Mouse (Mus musculus) small intestine, adult 2 months (tissue): Measurements from ENCODE around the gene Fbp1. TPM values are rescaled to one million over a fixed set of nuclear protein-coding genes. Genes with fewer than 3 reads are reported as not detected.

ENCODE experiments used
- H3K27ac ChIP-seq: fragments of 200-500 bp; 2 replicates; pipeline ENCODE4 v1.5.1; 2012; ENCODE audit warnings: low read depth, low read length, control low read depth, inconsistent platforms; ENCODE audit not compliant: insufficient read depth
- H3K27me3 ChIP-seq: fragments of 200-500 bp; 2 replicates; pipeline ENCODE4 v1.6.1; 2012; ENCODE audit warnings: mild to moderate bottlenecking, moderate library complexity, low read length, inconsistent platforms; ENCODE audit not compliant: control insufficient read depth, insufficient read depth
- H3K36me3 ChIP-seq: fragments of 200-500 bp; 2 replicates; pipeline ENCODE4 v1.6.1; 2012; ENCODE audit warnings: mild to moderate bottlenecking, low read length, control low read depth, inconsistent platforms; ENCODE audit not compliant: control insufficient read depth, insufficient read depth
- H3K4me1 ChIP-seq: fragments of 200-500 bp; 2 replicates; pipeline ENCODE4 v1.6.1; 2012; ENCODE audit warnings: low read length, inconsistent platforms, mixed read lengths; ENCODE audit not compliant: control insufficient read depth, insufficient read depth, insufficient read length
- H3K4me3 ChIP-seq: fragments of 200-500 bp; 2 replicates; pipeline ENCODE4 v1.5.1; 2012; ENCODE audit warnings: low read depth, mild to moderate bottlenecking, control low read depth, inconsistent platforms, low read length, moderate library complexity
- CTCF ChIP-seq: fragments of 200-500 bp; IDR thresholded peaks from 2 replicates; pipeline ENCODE4 v1.5.1; 2012; ENCODE audit warnings: low read depth, mild to moderate bottlenecking, control low read depth, inconsistent platforms, low read length, moderate library complexity, mixed read lengths; ENCODE audit not compliant: insufficient replicate concordance, insufficient read length; ENCODE audit errors: extremely low read depth
- POLR2A ChIP-seq: fragments of 200-500 bp; IDR thresholded peaks from 2 replicates; pipeline ENCODE4 v1.6.1; 2012; ENCODE audit warnings: low read depth, mild to moderate bottlenecking, control low read depth, inconsistent platforms, low read length, moderate library complexity
- WGBS: fragments of 180-500 bp; shearing (Covaris S2); methylation state at CpG from one replicate; pipeline ENCODE4 v1.1.7; 2018; 5-methylcytosine and 5-hydroxymethylcytosine counted together
- polyA plus RNA-seq: library from polyadenylated mRNA; depleted of rRNA; stranded (reverse); fragments of >200 nt; gene quantifications from 2 replicates; pipeline ENCODE4 v1.2.3, GENCODE M21; 2012

Gene Fbp1
- polyA plus RNA-seq, 1 experiment, result 21.9 TPM

DNA sequence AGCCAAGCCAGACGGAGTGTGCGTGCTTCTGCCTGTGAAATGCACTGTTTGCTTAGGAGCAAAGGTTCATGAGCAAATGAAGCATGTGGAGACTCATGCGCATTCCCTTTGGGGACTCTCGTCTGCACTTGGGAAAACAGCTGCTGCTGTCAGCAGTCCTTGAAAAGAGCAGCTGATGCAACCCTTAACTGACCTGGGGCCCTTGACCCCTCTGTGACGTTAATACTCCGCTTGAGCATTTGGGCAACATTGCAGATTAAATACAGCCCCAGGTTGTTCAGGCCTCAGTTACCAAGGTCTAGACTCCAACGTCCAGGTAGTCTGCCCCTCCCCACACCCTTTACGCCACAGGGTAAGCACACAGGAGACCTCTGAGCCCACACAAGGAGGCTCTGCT, 20.1 kb upstream of the Fbp1 start:
- 14% methylated on average over 8 of the region's 8 CpGs for WGBS
- H3K27ac ChIP-seq, result peak overlapping the region; percentile 32
- no peaks in the 10 kb centered on the region for H3K36me3 ChIP-seq
- TF ChIP-seq POLR2A (0 out of 2 replicates have a peak, but pooled peaks have one; percentile 9), CTCF (no peak)
- H3K27me3 ChIP-seq, result no peaks in the 10 kb centered on the region
- H3K4me3 ChIP-seq, result no peak overlapping the region
- H3K4me1 ChIP-seq, result peaks cover 9% of the 10 kb centered on the region

- TF ChIP-seq POLR2A, result no peak
- no peak for TF ChIP-seq CTCF
- H3K4me3 ChIP-seq, result peak overlapping the region; percentile 15; the same call in 1 of the 2 replicates
- H3K36me3 ChIP-seq, result no peaks in the 10 kb centered on the region
- H3K27ac ChIP-seq, result peak overlapping the region; percentile 85
- peaks cover 9% of the 10 kb centered on the region for H3K4me1 ChIP-seq
- 29% methylated on average over 14 of the region's 14 CpGs for WGBS
- H3K27me3 ChIP-seq, result no peaks in the 10 kb centered on the region
Measured at GRCm38 (mm10) chr13:62907527-62908162, 19.6 kb upstream of the Fbp1 start.

GRCm38 (mm10) chr13:62901139-62901538, 13.1 kb upstream of the Fbp1 start:
- no peaks in the 10 kb centered on the region for H3K36me3 ChIP-seq
- H3K4me1 ChIP-seq, result no peaks in the 10 kb centered on the region
- H3K4me3 ChIP-seq, result no peak overlapping the region
- H3K27ac ChIP-seq, result no peak overlapping the region
- TF ChIP-seq CTCF (no peak), POLR2A (no peak)
- H3K27me3 ChIP-seq, result no peaks in the 10 kb centered on the region

GRCm38 (mm10) chr13:62897927-62898646, 10.0 kb upstream of the Fbp1 start:
- no peak overlapping the region for H3K27ac ChIP-seq
- WGBS, result 87% methylated on average over 4 of the region's 4 CpGs
- H3K27me3 ChIP-seq, result no peaks in the 10 kb centered on the region
- H3K4me3 ChIP-seq, result no peak overlapping the region
- TF ChIP-seq CTCF (no peak), POLR2A (no peak)
- no peaks in the 10 kb centered on the region for H3K4me1 ChIP-seq
- no peaks in the 10 kb centered on the region for H3K36me3 ChIP-seq

- Histone ChIP-seq H3K36me3 (no peaks in the 10 kb centered on the region), H3K4me3 (no peak overlapping the region), H3K27me3 (no peaks in the 10 kb centered on the region), H3K27ac (no peak overlapping the region), H3K4me1 (peaks cover 3% of the 10 kb centered on the region; the same call in 1 of the 2 replicates)
- 59% methylated on average over 9 of the region's 9 CpGs for WGBS
- TF ChIP-seq POLR2A (no peak), CTCF (no peak)
Measured at GRCm38 (mm10) chr13:62893044-62893842, 5.2 kb upstream of the Fbp1 start.

- TF ChIP-seq POLR2A (no peak), CTCF (no peak)
- no peak overlapping the region for H3K4me3 ChIP-seq
- H3K4me1 ChIP-seq, result peaks cover 5% of the 10 kb centered on the region; the same call in 1 of the 2 replicates
- no peaks in the 10 kb centered on the region for H3K36me3 ChIP-seq
- H3K27me3 ChIP-seq, result no peaks in the 10 kb centered on the region
- no peak overlapping the region for H3K27ac ChIP-seq
- 24% methylated on average over 2 of the region's 2 CpGs for WGBS
Measured at GRCm38 (mm10) chr13:62889311-62889710, 1.2 kb upstream of the Fbp1 start.

DNA sequence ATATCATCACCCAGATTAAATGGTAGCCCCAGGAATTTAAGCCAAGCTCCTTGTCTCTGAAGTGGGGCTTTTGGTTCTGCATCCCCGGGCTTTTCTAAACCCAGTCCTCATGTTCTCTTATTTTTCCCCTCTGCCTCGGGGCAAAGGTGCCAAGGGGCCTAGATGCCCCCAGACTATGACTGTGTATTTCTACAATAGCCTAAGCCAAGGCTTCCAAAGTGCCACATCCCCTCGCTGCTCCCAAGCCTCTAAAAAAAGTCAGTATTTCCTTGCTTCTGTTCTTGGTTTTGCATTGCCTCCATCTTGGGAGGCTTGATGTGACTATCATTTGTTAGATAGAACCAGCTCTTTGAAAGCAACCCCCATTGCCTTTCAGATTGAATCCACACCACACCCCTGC, 3.5 kb downstream of the Fbp1 start:
- peaks cover 14% of the 10 kb centered on the region for H3K4me1 ChIP-seq
- H3K36me3 ChIP-seq, result no peaks in the 10 kb centered on the region
- no peak for TF ChIP-seq CTCF
- TF ChIP-seq POLR2A, result no peak
- WGBS, result 83% methylated on average over 3 of the region's 3 CpGs
- H3K27ac ChIP-seq, result no peak overlapping the region
- H3K4me3 ChIP-seq, result no peak overlapping the region
- H3K27me3 ChIP-seq, result no peaks in the 10 kb centered on the region
